Mouse (Mus musculus) MEL (cell line): Measurements from ENCODE around the gene Eng. TPM values are rescaled to one million over a fixed set of nuclear protein-coding genes. Genes with fewer than 3 reads are reported as not detected.

Experiments
- DNase-seq: peaks from one replicate; pipeline ENCODE4 v3.0.0; 2011; ENCODE audit warnings: low read depth, low spot score
- H3K27ac ChIP-seq: 2 replicates; pipeline ENCODE4 v1.5.1; 2012; ENCODE audit warnings: low read depth, mild to moderate bottlenecking, control low read depth, low read length, moderate library complexity; ENCODE audit not compliant: control insufficient read depth
- H3K27me3 ChIP-seq, 2 experiments: fragments of 150-350 bp in 1 of 2; sonication (generic) in 1 of 2; 2 replicates each; pipeline ENCODE4 v1.6.1; 2012; ENCODE audit warnings: low read length in 2 of 2, mild to moderate bottlenecking in 2 of 2, improper control_type of control experiment in 1 of 2, moderate library complexity in 1 of 2; ENCODE audit not compliant: insufficient read depth in 2 of 2, control insufficient read depth in 1 of 2
- H3K36me3 ChIP-seq, 2 experiments: 2 replicates each; pipeline ENCODE4 v1.6.1; 2012 to 2014; ENCODE audit warnings: low read length in 2 of 2, improper control_type of control experiment in 1 of 2, inconsistent platforms in 1 of 2, mild to moderate bottlenecking in 1 of 2; ENCODE audit not compliant: insufficient read depth in 2 of 2, control insufficient read depth in 1 of 2
- H3K4me1 ChIP-seq, 2 experiments: fragments of 150-350 bp in 1 of 2; sonication (generic) in 1 of 2; 2 replicates each; pipeline ENCODE4 v1.6.1; 2012; ENCODE audit warnings: low read length in 2 of 2, improper control_type of control experiment in 1 of 2, mild to moderate bottlenecking in 1 of 2; ENCODE audit not compliant: insufficient read depth in 2 of 2, control insufficient read depth in 1 of 2
- H3K4me3 ChIP-seq, 2 experiments: fragments of 150-350 bp in 1 of 2; sonication (generic) in 1 of 2; 2 replicates each; pipeline ENCODE4 v1.5.1; 2012; ENCODE audit warnings: low read depth in 2 of 2, low read length in 2 of 2, mild to moderate bottlenecking in 2 of 2, moderate library complexity in 2 of 2, control low read depth in 1 of 2, improper control_type of control experiment in 1 of 2; ENCODE audit not compliant: control insufficient read depth in 1 of 2, insufficient read depth in 1 of 2
- H3K79me2 ChIP-seq: 2 replicates; pipeline ENCODE4 v1.6.1; 2012; ENCODE audit warnings: mild to moderate bottlenecking, low read length, moderate library complexity; ENCODE audit not compliant: control insufficient read depth, poor library complexity, insufficient read depth
- H3K9ac ChIP-seq: 2 replicates; pipeline ENCODE4 v1.6.1; 2012; ENCODE audit warnings: low read depth, mild to moderate bottlenecking, control low read depth, low read length, moderate library complexity; ENCODE audit not compliant: control insufficient read depth, poor library complexity, severe bottlenecking
- H3K9me3 ChIP-seq: fragments of 150-350 bp; sonication (generic); replicated peaks from 2 replicates; pipeline ENCODE4 v1.6.1; 2012; ENCODE audit warnings: mild to moderate bottlenecking, low read length, improper control_type of control experiment, moderate library complexity; ENCODE audit not compliant: insufficient read depth
- BHLHE40 ChIP-seq: IDR thresholded peaks from 2 replicates; pipeline ENCODE4 v1.6.1; 2012; ENCODE audit warnings: low read depth, mild to moderate bottlenecking, inconsistent platforms, low read length, improper control_type of control experiment, borderline replicate concordance
- CHD2 ChIP-seq: IDR thresholded peaks from 2 replicates; pipeline ENCODE4 v1.6.1; 2011; ENCODE audit warnings: low read length, improper control_type of control experiment
- CTCF ChIP-seq, 3 experiments: IDR thresholded peaks in 2 of 3; conservative IDR thresholded peaks in 1 of 3; 2 replicates each; pipeline ENCODE4 v1.5.1; 2011 to 2012; ENCODE audit warnings: low read length in 3 of 3, low read depth in 2 of 3, mild to moderate bottlenecking in 2 of 3, improper control_type of control experiment in 1 of 3, inconsistent platforms in 1 of 3, mixed read lengths in 1 of 3, moderate library complexity in 1 of 3; ENCODE audit not compliant: control insufficient read depth in 1 of 3, insufficient read depth in 1 of 3, poor library complexity in 1 of 3, severe bottlenecking in 1 of 3
- E2F4 ChIP-seq: IDR thresholded peaks from 2 replicates; pipeline ENCODE4 v1.6.1; 2011; ENCODE audit warnings: low read depth, low read length, improper control_type of control experiment, borderline replicate concordance
- EP300 ChIP-seq, 2 experiments: IDR thresholded peaks; 2 replicates each; pipeline ENCODE4 v1.6.1; 2011; ENCODE audit warnings: improper control_type of control experiment in 2 of 2, low read length in 2 of 2, low read depth in 1 of 2, mild to moderate bottlenecking in 1 of 2
- ETS1 ChIP-seq: IDR thresholded peaks from 2 replicates; pipeline ENCODE4 v1.6.1; 2012; ENCODE audit warnings: low read depth, mild to moderate bottlenecking, inconsistent platforms, low read length, improper control_type of control experiment, moderate library complexity
- GABPA ChIP-seq: IDR thresholded peaks from 2 replicates; pipeline ENCODE4 v1.6.1; 2012; ENCODE audit warnings: low read depth, mild to moderate bottlenecking, inconsistent platforms, low read length, improper control_type of control experiment, moderate library complexity
- HCFC1 ChIP-seq: IDR thresholded peaks from 2 replicates; pipeline ENCODE4 v1.6.1; 2012; ENCODE audit warnings: low read depth, mild to moderate bottlenecking, inconsistent platforms, low read length, improper control_type of control experiment, moderate library complexity
- JUND ChIP-seq: IDR thresholded peaks from 2 replicates; pipeline ENCODE4 v1.6.1; 2011; ENCODE audit warnings: low read depth, mild to moderate bottlenecking, improper control_type of control experiment, low read length
- KAT2A ChIP-seq: conservative IDR thresholded peaks from 2 replicates; pipeline ENCODE4 v1.6.1; 2012; ENCODE audit warnings: low read depth, low read length, improper control_type of control experiment, inconsistent platforms
- MAFK ChIP-seq: IDR thresholded peaks from 2 replicates; pipeline ENCODE4 v1.6.1; 2011; ENCODE audit warnings: low read depth, mild to moderate bottlenecking, low read length, improper control_type of control experiment, borderline replicate concordance
- MAX ChIP-seq: IDR thresholded peaks from 2 replicates; pipeline ENCODE4 v1.6.1; 2011; ENCODE audit warnings: low read length, improper control_type of control experiment
- MAZ ChIP-seq: IDR thresholded peaks from 2 replicates; pipeline ENCODE4 v1.6.1; 2012; ENCODE audit warnings: low read depth, mild to moderate bottlenecking, inconsistent platforms, low read length, improper control_type of control experiment
- MYB ChIP-seq: IDR thresholded peaks from 2 replicates; pipeline ENCODE4 v1.6.1; 2011; ENCODE audit warnings: mild to moderate bottlenecking, low read depth, low read length, improper control_type of control experiment
- MYC ChIP-seq: IDR thresholded peaks from 2 replicates; pipeline ENCODE4 v1.6.1; 2011; ENCODE audit warnings: low read depth, mild to moderate bottlenecking, low read length, improper control_type of control experiment, moderate library complexity
- POLR2AphosphoS2 ChIP-seq: IDR thresholded peaks from 2 replicates; pipeline ENCODE4 v1.6.1; 2011; ENCODE audit warnings: low read length, improper control_type of control experiment
- POLR2AphosphoS5 ChIP-seq: IDR thresholded peaks from 2 replicates; pipeline ENCODE4 v1.6.1; 2012; ENCODE audit warnings: low read depth, borderline replicate concordance, mild to moderate bottlenecking, inconsistent platforms, low read length, moderate library complexity, mixed read lengths
- RAD21 ChIP-seq: IDR thresholded peaks from 2 replicates; pipeline ENCODE4 v1.6.1; 2011; ENCODE audit warnings: mild to moderate bottlenecking, low read depth, low read length, improper control_type of control experiment
- RCOR1 ChIP-seq: IDR thresholded peaks from 2 replicates; pipeline ENCODE4 v1.6.1; 2012; ENCODE audit warnings: low read depth, mild to moderate bottlenecking, inconsistent platforms, low read length, improper control_type of control experiment
- TCF12 ChIP-seq: IDR thresholded peaks from 2 replicates; pipeline ENCODE4 v1.6.1; 2014; ENCODE audit warnings: low read depth, mild to moderate bottlenecking, inconsistent platforms, low read length, improper control_type of control experiment, moderate library complexity
- USF2 ChIP-seq, 2 experiments: IDR thresholded peaks; 2 replicates each; pipeline ENCODE4 v1.6.1; 2011 to 2012; ENCODE audit warnings: improper control_type of control experiment in 2 of 2, low read length in 2 of 2, borderline replicate concordance in 1 of 2, inconsistent platforms in 1 of 2, low read depth in 1 of 2, mild to moderate bottlenecking in 1 of 2; ENCODE audit not compliant: insufficient read depth in 1 of 2
- ZC3H11A ChIP-seq: IDR thresholded peaks from 2 replicates; pipeline ENCODE4 v1.6.1; 2012; ENCODE audit warnings: low read depth, mild to moderate bottlenecking, inconsistent platforms, low read length, improper control_type of control experiment
- ZKSCAN1 ChIP-seq: IDR thresholded peaks from 2 replicates; pipeline ENCODE4 v1.6.1; 2012; ENCODE audit warnings: low read depth, mild to moderate bottlenecking, inconsistent platforms, low read length, improper control_type of control experiment, moderate library complexity
- ZMIZ1 ChIP-seq: IDR thresholded peaks from 2 replicates; pipeline ENCODE4 v1.6.1; 2012; ENCODE audit warnings: low read depth, mild to moderate bottlenecking, inconsistent platforms, low read length, improper control_type of control experiment, moderate library complexity
- ZNF384 ChIP-seq: IDR thresholded peaks from 2 replicates; pipeline ENCODE4 v1.6.1; 2012; ENCODE audit warnings: low read depth, mild to moderate bottlenecking, inconsistent platforms, low read length, improper control_type of control experiment
- polyA plus RNA-seq, 2 experiments: library from polyadenylated mRNA; stranded (reverse) in 1 of 2; unstranded in 1 of 2; fragments of >175 nt in 1 of 2; fragments of >200 nt in 1 of 2; gene quantifications; 2 replicates each; pipeline versions ENCODE4 v1.2.1 to v1.2.4; 2012; ENCODE audit warnings: low replicate concordance in 2 of 2, low read depth in 1 of 2; ENCODE audit not compliant: insufficient read length in 2 of 2, insufficient read depth in 1 of 2, missing spikeins in 1 of 2
- total RNA-seq: library from RNA; depleted of rRNA; stranded (reverse); fragments of 300-350 nt; gene quantifications from 2 replicates; pipeline ENCODE4 v1.2.3, GENCODE M21; 2012

Eng gene
- total and polyA plus RNA-seq, 3 experiments: 0.73 to 1.0 TPM; not detected in 1

DNA sequence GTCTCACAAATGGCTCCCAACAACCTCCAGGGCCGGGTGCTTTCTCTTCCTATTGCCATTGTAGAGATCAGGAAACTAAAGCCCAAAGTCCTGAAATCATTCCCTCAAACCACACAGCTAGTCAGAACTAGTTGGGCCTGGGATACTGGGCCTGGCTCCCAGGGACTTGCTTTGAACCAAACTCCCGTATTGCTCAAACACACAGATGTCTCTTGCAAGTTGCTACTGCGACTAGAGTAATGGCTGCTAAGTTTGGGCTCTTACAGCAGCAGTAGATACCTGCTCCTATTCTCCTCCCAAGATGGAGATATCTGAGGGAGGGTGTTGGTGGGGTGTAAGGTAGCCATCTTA, 9.0 kb downstream of the Eng start:
- Histone ChIP-seq H3K4me3 (no peak overlapping the region), H3K27me3 (no peaks in the 10 kb centered on the region), H3K79me2 (no peaks in the 10 kb centered on the region), H3K9ac (no peak overlapping the region), H3K36me3 (peaks cover 0 to 15% of the 10 kb centered on the region in 2 experiments; a peak in 2 of 4 replicates), H3K9me3 (no peaks in the 10 kb centered on the region), H3K4me1 (peaks cover 15 to 18% of the 10 kb centered on the region in 2 experiments), H3K27ac (no peak overlapping the region)
- TF ChIP-seq KAT2A: no peak
- TF ChIP-seq MAX: no peak
- no peak for TF ChIP-seq HCFC1
- TF ChIP-seq ZC3H11A: no peak
- TF ChIP-seq POLR2AphosphoS2: no peak
- no peak for TF ChIP-seq ZMIZ1
- no peak for TF ChIP-seq CTCF (IDR thresholded peaks at IDR 0.05 in 2 of 3, conservative IDR thresholded peaks at IDR 0.05 in 1 of 3; ENCODE audit: control insufficient read depth in 1 of 3, insufficient read depth in 1 of 3, low read depth in 2 of 3, low read length in 3 of 3, poor library complexity in 1 of 3, severe bottlenecking in 1 of 3)
- TF ChIP-seq CHD2: no peak
- DNase-seq: no peak

- no peak for DNase-seq
- Histone ChIP-seq H3K9ac (no peak overlapping the region), H3K36me3 (peaks cover 0 to 15% of the 10 kb centered on the region in 2 experiments; a peak in 2 of 4 replicates), H3K9me3 (no peaks in the 10 kb centered on the region), H3K79me2 (no peaks in the 10 kb centered on the region), H3K27ac (no peak overlapping the region), H3K4me3 (no peak overlapping the region), H3K27me3 (no peaks in the 10 kb centered on the region), H3K4me1 (peaks cover 19 to 20% of the 10 kb centered on the region in 2 experiments)
- no peak for TF ChIP-seq HCFC1
- no peak for TF ChIP-seq CHD2
- TF ChIP-seq MYC: no peak
- TF ChIP-seq ZMIZ1: no peak
Observed at GRCm38 (mm10) chr2:32655826-32656225, 9.4 kb downstream of the Eng start.

- Histone ChIP-seq H3K9ac (peak overlapping the region; percentile 50; the same call in 1 of the 2 replicates), H3K36me3 (peaks cover 0 to 15% of the 10 kb centered on the region in 2 experiments; a peak in 2 of 4 replicates), H3K27ac (peak overlapping the region; percentile 76)
- TF ChIP-seq ZNF384: no peak
- peak; percentile 92 to 97 for TF ChIP-seq EP300 (IDR thresholded peaks at IDR 0.05; ENCODE audit: low read depth in 1 of 2, low read length in 2 of 2)
- TF ChIP-seq E2F4: no peak
- TF ChIP-seq MAFK: peak; percentile 55; the same call in 1 of the 2 replicates
- no peak for TF ChIP-seq USF2 (IDR thresholded peaks at IDR 0.05; ENCODE audit: borderline replicate concordance in 1 of 2, insufficient read depth in 1 of 2, low read depth in 1 of 2, low read length in 2 of 2)
- no peak for TF ChIP-seq POLR2AphosphoS2
- no peak for TF ChIP-seq ZKSCAN1
- TF ChIP-seq POLR2AphosphoS5: no peak
- no peak for TF ChIP-seq CHD2
- peak; percentile 57; the same call in 1 of the 2 replicates for TF ChIP-seq RCOR1
- no peak; the same call in 1 of the 2 replicates for TF ChIP-seq MAZ
- TF ChIP-seq MYC: 0 out of 2 replicates have a peak, but pooled peaks have one; percentile 6
- 0 out of 2 replicates have a peak, but pooled peaks have one; percentile 59 for TF ChIP-seq JUND
- no peak for TF ChIP-seq RAD21
- TF ChIP-seq MYB: peak; percentile 77
- no peak for TF ChIP-seq BHLHE40
- TF ChIP-seq GABPA: no peak
- TF ChIP-seq ETS1: peak; percentile 61; the same call in 1 of the 2 replicates
- peak; percentile 92 for TF ChIP-seq TCF12
- no peak for TF ChIP-seq ZC3H11A
Observed at GRCm38 (mm10) chr2:32658873-32659272, 12.5 kb downstream of the Eng start.

More at GRCm38 (mm10) chr2:32658873-32659272, 12.5 kb downstream of the Eng start:
- Histone ChIP-seq H3K9me3 (no peaks in the 10 kb centered on the region), H3K4me1 (peaks cover 20 to 30% of the 10 kb centered on the region in 2 experiments), H3K4me3 (no peak overlapping the region), H3K79me2 (no peaks in the 10 kb centered on the region), H3K27me3 (no peaks in the 10 kb centered on the region)
- peak; percentile 60 for DNase-seq
